Mouse (Mus musculus) right cerebral cortex, postnatal 25 days (tissue): ENCODE results near the gene Ifi211.
"Not testable (repeated sequence)": the region's sequence is repeated elsewhere in the genome, so short reads cannot be mapped to it uniquely, and the experiment has no call there.

Experiments used
- DNase-seq: peaks from one replicate; pipeline ENCODE4 v3.0.0; 2022

Gene Ifi211

DNA sequence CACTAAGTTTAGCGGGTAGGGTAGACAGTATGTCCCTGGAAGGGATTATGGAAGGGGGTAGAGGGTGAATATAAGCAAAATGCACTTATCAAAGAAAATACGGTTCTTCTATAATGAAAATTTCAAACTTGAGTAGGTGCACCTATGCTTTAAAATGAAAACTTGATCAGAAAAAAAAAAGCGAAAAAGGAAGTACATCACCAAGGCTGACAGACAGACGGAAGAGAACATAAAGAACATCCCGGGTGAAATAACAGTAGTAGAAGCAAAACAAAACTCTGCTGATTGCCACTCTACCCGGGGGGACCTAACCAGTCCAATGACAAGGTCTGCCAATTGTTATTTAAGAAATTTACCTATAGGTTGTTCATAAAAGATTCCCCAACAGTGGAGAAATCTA, 34.6 kb downstream of the Ifi211 start:
- DNase-seq: not testable (repeated sequence)

DNA sequence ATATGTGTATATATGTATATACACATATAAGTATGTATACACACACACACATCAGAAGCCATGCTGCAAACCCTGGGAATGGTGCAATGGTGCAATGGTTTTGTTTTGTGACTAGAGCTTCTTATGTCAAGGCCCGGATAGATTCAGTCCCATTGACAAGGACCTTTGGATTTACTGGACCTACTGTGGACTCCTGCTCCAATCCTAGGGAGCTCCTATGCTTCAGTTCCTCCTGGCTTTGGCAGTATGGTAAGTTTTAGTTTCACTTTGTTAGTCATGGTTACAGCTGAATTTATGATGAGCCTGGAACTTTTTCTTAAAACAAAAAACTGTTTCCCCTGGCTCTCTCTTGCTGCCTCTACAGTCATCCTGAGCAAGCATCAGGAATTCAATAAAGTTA, 35.7 kb downstream of the Ifi211 start:
- DNase-seq: not testable (repeated sequence)

DNA sequence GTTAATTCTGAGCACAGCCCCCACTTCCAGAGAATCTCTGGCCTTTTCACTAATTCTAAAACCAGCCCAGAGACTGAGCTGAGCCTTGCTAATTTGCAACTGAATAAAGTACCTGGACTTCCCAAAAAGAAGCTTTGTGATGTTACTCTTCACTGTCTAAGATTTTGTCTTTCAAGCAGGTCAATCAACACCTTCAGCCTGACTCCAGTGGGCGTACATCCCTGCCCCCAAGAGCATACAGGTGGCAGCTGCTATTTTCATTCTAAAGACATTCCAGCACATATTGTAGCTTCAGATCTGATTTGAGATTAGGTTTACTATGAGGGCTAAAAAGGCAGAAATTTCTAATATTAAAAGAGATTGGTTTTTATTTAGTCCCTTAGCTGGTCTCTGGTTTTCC, 44.3 kb downstream of the Ifi211 start:
- not testable (repeated sequence) for DNase-seq

DNA sequence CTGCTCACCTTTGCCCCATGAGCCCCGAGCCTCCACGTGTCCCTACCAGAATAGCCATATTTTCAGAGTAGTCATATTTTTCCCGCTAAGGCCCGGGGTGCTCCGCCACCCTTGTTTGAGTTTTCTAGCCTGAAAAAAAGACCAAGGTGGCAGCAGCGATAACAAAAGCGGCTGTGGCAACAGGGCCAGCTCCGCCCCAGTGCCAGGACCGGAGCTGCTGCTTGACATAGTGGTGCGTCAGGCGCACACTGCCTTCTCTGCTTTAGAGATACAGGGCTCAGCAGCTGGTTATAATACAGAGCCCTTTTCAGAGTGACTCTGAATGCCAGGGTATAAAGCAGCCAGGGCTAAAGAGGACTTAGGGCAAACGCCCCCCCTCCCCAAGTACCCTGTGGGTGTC, 46.3 kb downstream of the Ifi211 start:
- DNase-seq: no peak

DNA sequence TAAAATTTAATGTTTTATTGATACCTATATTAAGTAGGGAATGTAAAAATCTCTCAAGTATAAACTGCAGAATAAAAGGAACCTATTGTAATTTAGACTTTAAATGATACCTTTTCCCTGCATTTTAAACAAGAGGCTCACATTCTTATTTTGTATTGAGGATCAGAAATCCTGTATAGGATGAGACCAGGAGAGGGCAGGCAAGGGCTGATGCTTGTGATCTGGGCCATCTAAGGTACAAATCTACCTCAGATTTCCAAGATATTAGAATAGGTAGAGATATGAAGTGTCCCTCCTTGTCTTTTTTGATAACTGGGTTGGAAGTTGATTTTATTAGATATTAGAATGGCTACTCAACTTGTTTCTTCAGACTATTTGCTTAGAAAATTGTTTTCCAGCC, 59.1 kb downstream of the Ifi211 start:
- DNase-seq: not testable (repeated sequence)

DNA sequence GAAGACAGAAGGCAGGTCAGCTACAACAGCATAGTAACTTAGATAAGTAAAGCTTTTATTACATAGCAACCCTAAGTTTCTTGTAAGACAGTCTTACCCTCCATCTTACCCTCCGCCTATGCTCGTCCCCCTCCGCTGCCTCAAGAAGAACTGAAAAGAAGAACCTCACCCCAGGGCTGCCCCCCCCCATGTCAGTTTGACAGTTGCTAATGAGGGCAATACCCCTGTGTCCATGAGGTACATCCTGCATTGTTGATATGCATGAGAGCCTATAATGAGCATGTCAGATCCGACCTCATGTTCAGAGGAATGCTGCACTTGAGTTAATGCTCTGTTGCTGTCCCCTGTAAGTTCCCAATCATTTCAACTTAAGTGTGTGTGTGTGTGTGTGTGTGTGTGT, 60.0 kb downstream of the Ifi211 start:
- DNase-seq: not testable (repeated sequence)
